Mouse (Mus musculus) limb, embryonic 11.5 days (tissue): ENCODE measurements at regions not wholly inside any gene's neighbourhood (a gene's known extent, or its start where the extent isn't known, plus 50 kb on each side); places are given as distances from the start of the nearest gene placed in this dataset.

Source experiments
- ATAC-seq: fragments of 200-750 bp; cut with Nextera tagmentation; 2 replicates; pipeline ENCODE4 v1.8.0; 2017; ENCODE audit warnings: low read depth; ENCODE audit not compliant: insufficient number of reproducible peaks, low FRiP score, low TSS enrichment
- DNase-seq: peaks from one replicate; pipeline ENCODE4 v3.0.0-alpha.2; 2015; ENCODE audit warnings: low spot score
- H3K27ac ChIP-seq: fragments of 300-500 bp; sonication (generic); replicated peaks from 2 replicates; pipeline ENCODE4 v1.5.1; 2014; ENCODE audit warnings: low read depth, mild to moderate bottlenecking, low read length
- H3K27me3 ChIP-seq: fragments of 300-500 bp; sonication (generic); 2 replicates; pipeline ENCODE4 v1.6.1; 2014; ENCODE audit warnings: mild to moderate bottlenecking, low read length, mixed read lengths; ENCODE audit not compliant: control insufficient read depth, insufficient read depth
- H3K36me3 ChIP-seq: fragments of 300-500 bp; sonication (generic); 2 replicates; pipeline ENCODE4 v1.6.1; 2014; ENCODE audit warnings: mild to moderate bottlenecking, low read length, moderate library complexity, mixed read lengths; ENCODE audit not compliant: control insufficient read depth, insufficient read depth
- H3K4me1 ChIP-seq: fragments of 300-500 bp; sonication (generic); 2 replicates; pipeline ENCODE4 v1.6.1; 2014; ENCODE audit warnings: low read length, mixed read lengths; ENCODE audit not compliant: control insufficient read depth, insufficient read depth
- H3K4me2 ChIP-seq: fragments of 300-500 bp; sonication (generic); 2 replicates; pipeline ENCODE4 v1.6.1; 2014; ENCODE audit warnings: low read depth, mild to moderate bottlenecking, moderate library complexity; ENCODE audit not compliant: severe bottlenecking
- H3K4me3 ChIP-seq: fragments of 300-500 bp; sonication (generic); 2 replicates; pipeline ENCODE4 v1.5.1; 2014; ENCODE audit warnings: low read depth, low read length
- H3K9ac ChIP-seq: fragments of 300-500 bp; sonication (generic); 2 replicates; pipeline ENCODE4 v1.6.1; 2014; ENCODE audit warnings: mild to moderate bottlenecking, low read length
- H3K9me3 ChIP-seq: fragments of 300-500 bp; sonication (generic); 2 replicates; pipeline ENCODE4 v1.6.1; 2016; ENCODE audit warnings: low read length; ENCODE audit not compliant: control insufficient read depth
- WGBS: fragments of 180-500 bp; shearing (Covaris S2); extraction: QIAGEN DNeasy Blood & Tissue Kit; methylation state at CpG from one replicate; pipeline ENCODE4 v1.1.7; 2014; 5-methylcytosine and 5-hydroxymethylcytosine counted together

- Histone ChIP-seq H3K27ac (no peak overlapping the region), H3K9me3 (no peaks in the 10 kb centered on the region), H3K4me3 (no peak overlapping the region), H3K9ac (no peak overlapping the region), H3K4me2 (no peak overlapping the region), H3K27me3 (no peaks in the 10 kb centered on the region), H3K4me1 (no peaks in the 10 kb centered on the region), H3K36me3 (no peaks in the 10 kb centered on the region)
- WGBS: 67% methylated on average over 3 of the region's 3 CpGs
- DNase-seq (no peak), ATAC-seq (no peak)
These were observed 939.1 kb downstream of the Tmem182 start for GRCm38 (mm10) chr1:41744531-41744930.

- no peak for DNase-seq
- H3K27me3 ChIP-seq: no peaks in the 10 kb centered on the region
- H3K9me3 ChIP-seq: no peaks in the 10 kb centered on the region
- H3K4me2 ChIP-seq: no peak overlapping the region
- H3K36me3 ChIP-seq: no peaks in the 10 kb centered on the region
- ATAC-seq: no peak
- 33% methylated on average over 6 of the region's 6 CpGs for WGBS
- H3K27ac ChIP-seq: no peak overlapping the region
- H3K4me1 ChIP-seq: no peaks in the 10 kb centered on the region; the same call in 1 of the 2 replicates
- H3K4me3 ChIP-seq: no peak overlapping the region
- no peak overlapping the region for H3K9ac ChIP-seq
These were observed 936.2 kb upstream of the Pou3f3 start for GRCm38 (mm10) chr1:41759366-41759765.
